Mouse (Mus musculus): ENCODE data around the gene Tcp11l2. TPM values are rescaled to one million over a fixed set of nuclear protein-coding genes. Genes with fewer than 3 reads are reported as not detected.

Gene Tcp11l2
- polyA plus RNA-seq, 1 experiment from 2014 or later, result 2.8 TPM

DNA sequence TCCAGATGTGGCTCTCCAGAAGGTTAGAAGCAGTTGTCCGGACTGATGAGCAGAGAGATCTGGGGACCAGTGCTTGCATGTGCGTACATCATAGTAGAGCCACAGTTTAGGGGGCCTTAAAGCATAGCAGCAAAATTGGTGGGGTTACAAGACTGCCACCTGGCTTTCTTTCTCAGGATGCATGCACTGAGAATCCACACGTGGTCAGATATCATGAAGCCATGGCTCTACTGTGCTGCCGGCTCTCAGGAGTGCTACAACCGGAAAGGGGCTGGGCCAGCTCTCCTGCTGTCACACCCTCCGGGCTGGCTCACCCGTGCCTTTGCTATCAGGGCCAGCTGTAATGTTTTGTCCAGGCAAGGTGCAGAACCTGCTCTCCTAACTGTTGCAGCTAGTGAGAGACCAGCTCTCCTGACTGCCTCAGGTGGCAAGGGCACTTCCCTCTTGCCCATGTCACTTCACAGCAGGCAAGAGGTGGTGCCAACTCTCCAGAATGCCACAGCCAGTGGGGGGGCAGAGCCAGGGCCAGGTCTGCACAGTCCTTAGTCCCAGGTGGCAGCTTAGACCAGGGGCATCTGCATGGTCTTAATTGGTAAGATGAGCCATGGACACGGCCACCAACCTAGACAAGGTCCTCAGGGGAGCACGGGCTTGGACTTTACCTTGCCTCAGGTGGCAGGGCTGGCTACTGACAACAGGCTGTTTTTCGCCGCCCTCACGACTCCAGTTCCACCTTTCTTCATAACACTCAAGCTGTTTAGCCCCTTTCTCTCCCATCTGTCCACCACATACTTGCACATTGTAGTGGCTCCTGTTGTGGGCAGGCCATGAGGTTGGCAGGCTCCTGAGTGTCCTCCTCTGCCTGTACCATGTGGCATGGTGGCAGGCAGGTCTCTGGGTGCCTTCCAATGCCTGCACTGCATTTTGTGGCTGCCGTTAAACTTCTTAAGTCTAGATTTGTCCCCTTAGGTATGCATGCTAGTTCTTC, 13.6 kb upstream of the Tcp11l2 start:
- no peak overlapping the region for H3K27ac ChIP-seq (replicated peaks)
- no peak for DNase-seq (ENCODE audit: low spot score)
- H3K9me3 ChIP-seq (replicated peaks), result peaks cover 11% of the 10 kb centered on the region
- WGBS, result 73% methylated on average over 13 of the region's 13 CpGs
- peaks cover 7% of the 10 kb centered on the region; the same call in 1 of the 2 replicates for H3K4me1 ChIP-seq
- H3K4me3 ChIP-seq, result no peak overlapping the region
- no peaks in the 10 kb centered on the region for H3K36me3 ChIP-seq
- H3K27me3 ChIP-seq (ENCODE audit: low read depth, poor library complexity, severe bottlenecking), result no peaks in the 10 kb centered on the region

DNA sequence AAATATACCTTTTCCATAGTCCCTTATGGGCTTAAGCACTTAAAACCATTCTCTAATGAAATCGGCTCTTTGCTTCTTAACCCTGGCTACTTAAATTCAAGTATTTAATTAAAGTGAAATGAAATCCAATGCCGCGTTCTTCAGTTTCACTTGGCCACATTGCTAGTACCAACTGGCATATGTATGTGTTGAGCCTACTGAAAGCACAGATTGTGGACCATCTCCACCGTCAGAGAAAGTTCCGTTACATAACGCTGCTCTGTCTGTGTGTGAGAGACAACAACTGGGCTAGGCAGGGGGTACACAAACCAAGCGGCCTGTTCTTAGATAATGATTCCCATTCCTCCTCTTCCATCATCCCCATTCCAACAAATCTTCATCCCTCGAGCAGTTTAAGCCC, 12.0 kb upstream of the Tcp11l2 start:
- H3K36me3 ChIP-seq, result no peaks in the 10 kb centered on the region
- no peak for DNase-seq (ENCODE audit: low spot score)
- H3K27me3 ChIP-seq (ENCODE audit: low read depth, poor library complexity, severe bottlenecking), result no peaks in the 10 kb centered on the region
- H3K4me3 ChIP-seq, result no peak overlapping the region
- WGBS, result 88% methylated on average over 8 of the region's 8 CpGs
- H3K4me1 ChIP-seq, result peaks cover 7% of the 10 kb centered on the region; the same call in 1 of the 2 replicates
- no peak overlapping the region for H3K27ac ChIP-seq (replicated peaks)
- H3K9me3 ChIP-seq (replicated peaks), result no peaks in the 10 kb centered on the region

DNA sequence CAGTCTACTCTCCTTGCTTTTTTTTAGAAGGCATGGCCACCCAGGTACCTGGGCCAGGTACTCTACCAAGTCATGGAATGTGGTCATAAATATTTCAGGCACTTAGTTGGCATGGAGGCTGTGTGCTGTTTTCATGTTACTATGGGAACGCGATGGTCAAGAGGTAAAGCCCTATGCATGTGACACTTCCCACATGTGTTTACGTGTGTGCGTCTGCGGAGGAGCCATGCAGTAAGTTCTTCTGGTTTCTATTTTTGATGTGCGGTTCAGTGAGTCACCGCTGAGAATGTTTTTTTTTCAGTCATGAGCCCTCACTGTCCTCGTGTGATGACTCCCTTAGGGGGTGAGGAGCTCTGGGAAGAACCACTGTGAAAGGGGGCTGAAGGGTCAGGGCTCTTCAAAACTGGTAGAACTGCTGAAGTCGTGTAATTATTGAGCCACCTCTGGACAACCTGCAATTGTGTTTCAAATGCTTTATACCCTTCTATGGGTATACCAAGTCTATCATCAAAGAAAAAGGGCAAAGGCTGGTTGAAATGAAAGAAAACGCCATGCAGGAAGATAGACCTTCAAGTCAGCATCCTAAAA, 5.3 kb upstream of the Tcp11l2 start:
- Histone ChIP-seq H3K27ac (replicated peaks) (no peak overlapping the region), H3K27me3 (ENCODE audit: low read depth, poor library complexity, severe bottlenecking) (no peaks in the 10 kb centered on the region), H3K9me3 (replicated peaks) (no peaks in the 10 kb centered on the region), H3K4me3 (no peak overlapping the region), H3K4me1 (peaks cover 5% of the 10 kb centered on the region; the same call in 1 of the 2 replicates), H3K36me3 (no peaks in the 10 kb centered on the region)
- 88% methylated on average over 10 of the region's 10 CpGs for WGBS
- DNase-seq (ENCODE audit: low spot score), result no peak

DNA sequence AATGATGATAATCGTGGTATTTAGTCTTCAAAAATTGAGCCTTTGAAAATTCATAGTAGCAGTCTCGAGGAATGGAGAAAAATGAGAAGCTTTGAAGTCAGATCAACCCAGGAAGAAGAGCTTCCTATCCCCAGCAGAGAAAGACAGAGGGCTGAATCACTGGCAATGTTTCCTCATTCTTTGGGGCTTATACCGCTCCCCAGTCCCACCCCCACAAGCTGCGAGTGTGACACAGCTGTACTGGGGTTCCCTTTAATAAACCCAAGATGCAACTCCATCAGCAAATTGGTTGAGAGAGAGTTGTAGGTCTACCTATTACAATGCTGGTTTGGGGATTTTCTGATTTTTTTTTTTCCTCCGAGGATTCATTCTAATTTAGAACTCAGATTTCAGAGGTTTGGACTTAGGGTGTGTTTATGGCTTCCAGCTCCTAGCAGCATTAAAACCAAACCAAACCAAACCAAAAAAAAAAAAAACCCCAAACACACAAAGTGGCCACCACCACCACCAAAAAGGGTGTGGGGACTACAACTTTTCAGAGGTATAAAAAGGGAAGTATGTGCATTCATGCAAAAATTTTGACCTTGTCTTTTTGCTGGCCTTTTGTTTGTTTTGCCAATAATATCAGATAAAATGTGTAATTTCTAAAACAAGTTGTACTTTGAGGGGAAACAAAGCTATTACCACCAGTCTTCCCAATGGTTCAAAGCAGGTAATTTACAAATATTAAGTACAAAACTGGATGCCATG, 2.6 kb upstream of the Tcp11l2 start:
- H3K4me3 ChIP-seq, result no peak overlapping the region
- H3K36me3 ChIP-seq, result no peaks in the 10 kb centered on the region
- WGBS, result 78% methylated on average over 5 of the region's 5 CpGs
- peaks cover 20% of the 10 kb centered on the region; the same call in 1 of the 2 replicates for H3K4me1 ChIP-seq
- peaks cover 11% of the 10 kb centered on the region for H3K27me3 ChIP-seq (ENCODE audit: low read depth, poor library complexity, severe bottlenecking)
- no peak for DNase-seq (ENCODE audit: low spot score)
- no peaks in the 10 kb centered on the region for H3K9me3 ChIP-seq (replicated peaks)
- H3K27ac ChIP-seq (replicated peaks), result no peak overlapping the region

DNA sequence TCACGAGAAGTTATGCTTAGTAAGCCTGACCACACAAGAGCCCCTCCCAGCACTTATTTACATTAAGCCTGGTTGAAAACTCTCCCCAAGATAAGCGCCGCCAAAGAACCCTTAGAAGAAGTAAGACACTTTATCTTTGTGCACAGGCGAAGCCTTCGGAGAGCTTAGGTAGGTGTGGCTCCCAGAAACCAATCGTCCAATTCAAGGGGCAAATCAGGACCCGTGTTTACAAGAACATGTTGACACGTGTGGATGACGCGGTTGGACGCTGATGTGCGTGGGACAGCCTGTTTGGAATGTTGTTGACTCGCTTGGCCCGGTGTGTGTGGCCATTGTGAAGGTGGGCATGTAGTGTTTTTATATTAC, 414 bp upstream of the Tcp11l2 start:
- WGBS, result under 1% methylated on average over 14 of the region's 14 CpGs
- peak overlapping the region; percentile 94; the same call in 1 of the 2 replicates for H3K27ac ChIP-seq (replicated peaks)
- H3K4me1 ChIP-seq, result peaks cover 20% of the 10 kb centered on the region; the same call in 1 of the 2 replicates
- H3K27me3 ChIP-seq (ENCODE audit: low read depth, poor library complexity, severe bottlenecking), result peaks cover 17% of the 10 kb centered on the region
- no peaks in the 10 kb centered on the region for H3K9me3 ChIP-seq (replicated peaks)
- peak overlapping the region; percentile 87 for H3K4me3 ChIP-seq
- H3K36me3 ChIP-seq, result no peaks in the 10 kb centered on the region
- DNase-seq (ENCODE audit: low spot score), result no peak

DNA sequence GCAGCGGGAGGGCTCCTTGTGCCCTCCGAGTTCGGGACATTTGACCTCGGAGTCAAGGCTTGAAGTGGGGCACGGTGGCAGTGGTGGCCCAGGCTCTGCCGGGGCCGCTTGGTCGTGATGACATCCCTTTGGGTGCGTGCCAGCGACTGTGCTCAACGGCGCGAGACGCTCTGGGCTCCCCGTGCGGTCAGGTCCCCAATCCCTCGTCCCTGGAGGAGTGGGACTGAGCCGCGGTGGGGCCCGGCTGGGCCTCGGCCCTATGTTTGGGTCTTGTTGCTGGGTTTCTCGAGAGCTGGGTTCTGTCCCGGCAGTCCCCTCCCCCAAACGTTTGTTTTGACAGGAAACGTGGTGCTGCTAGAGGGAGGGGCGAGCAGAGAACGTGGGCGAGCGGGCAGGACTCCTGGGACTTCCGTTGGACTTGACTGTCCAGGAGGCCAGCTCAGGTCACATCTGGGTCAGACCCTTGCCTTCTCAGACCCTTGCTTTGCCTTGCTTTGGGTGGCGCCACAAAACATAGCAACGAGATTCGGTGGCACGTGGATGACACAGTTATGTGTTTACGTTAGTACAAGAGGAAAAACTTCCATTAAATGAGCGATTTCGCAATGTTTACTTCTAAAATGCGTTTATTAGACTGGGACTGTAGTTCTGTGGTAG, 773 bp downstream of the Tcp11l2 start:
- WGBS, result 6% methylated on average over 38 of the region's 38 CpGs
- peak; percentile 58 for DNase-seq (ENCODE audit: low spot score)
- H3K36me3 ChIP-seq, result no peaks in the 10 kb centered on the region

DNA sequence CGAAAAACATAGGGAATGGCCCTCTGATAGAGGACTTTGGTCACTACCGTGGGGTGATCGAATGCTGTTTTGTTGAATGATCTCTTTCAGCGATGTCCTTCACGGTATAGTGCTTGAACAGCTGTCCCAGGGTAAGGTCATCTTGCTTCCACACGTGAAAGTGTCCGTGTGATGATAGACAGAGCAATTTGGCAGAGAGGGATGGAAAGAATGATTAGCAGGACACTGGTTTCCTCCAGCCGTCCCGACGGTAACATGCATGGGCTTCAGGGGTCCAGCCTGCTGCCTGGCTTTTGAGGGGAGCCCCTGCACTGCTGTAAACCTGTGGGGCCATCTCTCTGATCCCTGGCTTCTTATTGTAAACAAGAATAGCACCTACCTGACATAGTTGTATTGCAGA, 2.3 kb downstream of the Tcp11l2 start:
- H3K4me3 ChIP-seq, result no peak overlapping the region
- peaks cover 17% of the 10 kb centered on the region for H3K27me3 ChIP-seq (ENCODE audit: low read depth, poor library complexity, severe bottlenecking)
- no peaks in the 10 kb centered on the region for H3K9me3 ChIP-seq (replicated peaks)
- no peak overlapping the region for H3K27ac ChIP-seq (replicated peaks)
- WGBS, result 85% methylated on average over 10 of the region's 10 CpGs
- peaks cover 20% of the 10 kb centered on the region; the same call in 1 of the 2 replicates for H3K4me1 ChIP-seq
- no peak for DNase-seq (ENCODE audit: low spot score)
- H3K36me3 ChIP-seq, result no peaks in the 10 kb centered on the region

More for the DNA sequence above, 773 bp downstream of the Tcp11l2 start:
- peak overlapping the region; percentile 87 for H3K4me3 ChIP-seq
- H3K27me3 ChIP-seq (ENCODE audit: low read depth, poor library complexity, severe bottlenecking), result peaks cover 17% of the 10 kb centered on the region
- H3K27ac ChIP-seq (replicated peaks), result peak overlapping the region; percentile 94
- H3K4me1 ChIP-seq, result peaks cover 20% of the 10 kb centered on the region; the same call in 1 of the 2 replicates
- no peaks in the 10 kb centered on the region for H3K9me3 ChIP-seq (replicated peaks)

DNA sequence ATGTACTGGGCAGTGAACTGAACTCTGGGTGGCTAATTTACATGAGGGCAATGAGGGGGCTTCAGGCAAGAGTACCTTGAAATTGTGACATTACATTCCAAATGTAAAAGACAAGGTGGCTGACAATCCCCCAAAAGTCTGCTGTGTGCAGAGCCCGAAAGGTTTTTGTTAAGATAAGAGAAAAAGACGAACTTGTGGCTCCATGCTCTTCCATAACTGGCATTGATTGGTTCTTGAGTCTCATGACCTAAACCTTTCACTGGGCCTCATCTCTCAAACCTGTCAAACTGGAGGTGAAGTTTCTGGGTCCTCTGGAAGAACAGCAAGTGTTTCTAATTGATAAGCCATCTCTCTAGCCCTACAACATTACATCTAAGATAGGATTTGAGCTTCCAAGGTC, 3.1 kb downstream of the Tcp11l2 start:
- H3K9me3 ChIP-seq (replicated peaks), result no peaks in the 10 kb centered on the region
- H3K27ac ChIP-seq (replicated peaks), result no peak overlapping the region
- WGBS, result 85% methylated on average over 2 of the region's 2 CpGs
- H3K27me3 ChIP-seq (ENCODE audit: low read depth, poor library complexity, severe bottlenecking), result peaks cover 17% of the 10 kb centered on the region
- no peak for DNase-seq (ENCODE audit: low spot score)
- H3K4me3 ChIP-seq, result no peak overlapping the region
- H3K4me1 ChIP-seq, result peaks cover 20% of the 10 kb centered on the region; the same call in 1 of the 2 replicates
- no peaks in the 10 kb centered on the region for H3K36me3 ChIP-seq

DNA sequence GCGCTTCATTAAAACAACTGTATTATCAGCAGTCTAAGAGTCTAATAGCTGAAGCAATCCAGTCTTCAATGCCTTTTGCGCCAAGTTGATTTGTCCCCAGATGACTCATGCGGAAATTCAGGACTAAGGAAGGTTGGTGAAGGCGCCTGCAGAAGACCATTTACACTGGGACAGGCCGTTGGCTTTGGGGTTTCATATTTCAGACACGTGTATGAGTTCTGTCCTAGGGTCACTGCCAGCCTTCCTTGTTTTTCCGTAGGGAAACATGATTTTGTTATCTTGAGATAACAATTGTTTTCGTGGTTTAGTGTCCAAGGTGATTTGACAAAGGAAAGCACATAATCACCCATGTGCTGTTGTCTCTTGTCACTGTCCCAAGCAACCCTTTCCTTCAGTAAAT, 4.8 kb downstream of the Tcp11l2 start:
- H3K36me3 ChIP-seq, result no peaks in the 10 kb centered on the region
- H3K9me3 ChIP-seq (replicated peaks), result no peaks in the 10 kb centered on the region
- no peak overlapping the region for H3K27ac ChIP-seq (replicated peaks)
- H3K27me3 ChIP-seq (ENCODE audit: low read depth, poor library complexity, severe bottlenecking), result peaks cover 17% of the 10 kb centered on the region
- 82% methylated on average over 8 of the region's 8 CpGs for WGBS
- no peak for DNase-seq (ENCODE audit: low spot score)
- peaks cover 15% of the 10 kb centered on the region; the same call in 1 of the 2 replicates for H3K4me1 ChIP-seq
- H3K4me3 ChIP-seq, result no peak overlapping the region

DNA sequence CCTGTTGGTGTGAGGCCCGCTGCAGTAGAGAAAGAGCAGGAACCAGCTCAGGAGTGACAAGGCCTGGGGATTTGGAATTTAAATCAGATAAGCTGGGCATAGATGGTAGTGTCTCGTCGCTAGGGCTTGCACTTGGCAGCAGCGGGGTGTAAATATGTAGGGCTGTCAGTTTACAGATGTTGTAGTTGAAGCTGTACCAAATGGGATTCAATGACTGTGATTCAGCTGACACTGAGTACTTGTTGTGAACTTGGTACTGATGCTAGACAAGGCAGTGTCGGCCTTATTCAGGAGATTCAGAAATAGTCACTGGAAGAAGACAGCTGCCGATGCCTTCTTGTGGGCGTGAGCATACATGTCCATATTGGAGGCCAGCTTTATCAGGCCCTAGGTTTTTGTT, 5.8 kb downstream of the Tcp11l2 start:
- DNase-seq (ENCODE audit: low spot score), result no peak
- Histone ChIP-seq H3K4me3 (no peak overlapping the region), H3K27me3 (ENCODE audit: low read depth, poor library complexity, severe bottlenecking) (peaks cover 17% of the 10 kb centered on the region), H3K9me3 (replicated peaks) (no peaks in the 10 kb centered on the region), H3K27ac (replicated peaks) (no peak overlapping the region), H3K36me3 (no peaks in the 10 kb centered on the region), H3K4me1 (peaks cover 10% of the 10 kb centered on the region; the same call in 1 of the 2 replicates)
- 86% methylated on average over 7 of the region's 7 CpGs for WGBS

DNA sequence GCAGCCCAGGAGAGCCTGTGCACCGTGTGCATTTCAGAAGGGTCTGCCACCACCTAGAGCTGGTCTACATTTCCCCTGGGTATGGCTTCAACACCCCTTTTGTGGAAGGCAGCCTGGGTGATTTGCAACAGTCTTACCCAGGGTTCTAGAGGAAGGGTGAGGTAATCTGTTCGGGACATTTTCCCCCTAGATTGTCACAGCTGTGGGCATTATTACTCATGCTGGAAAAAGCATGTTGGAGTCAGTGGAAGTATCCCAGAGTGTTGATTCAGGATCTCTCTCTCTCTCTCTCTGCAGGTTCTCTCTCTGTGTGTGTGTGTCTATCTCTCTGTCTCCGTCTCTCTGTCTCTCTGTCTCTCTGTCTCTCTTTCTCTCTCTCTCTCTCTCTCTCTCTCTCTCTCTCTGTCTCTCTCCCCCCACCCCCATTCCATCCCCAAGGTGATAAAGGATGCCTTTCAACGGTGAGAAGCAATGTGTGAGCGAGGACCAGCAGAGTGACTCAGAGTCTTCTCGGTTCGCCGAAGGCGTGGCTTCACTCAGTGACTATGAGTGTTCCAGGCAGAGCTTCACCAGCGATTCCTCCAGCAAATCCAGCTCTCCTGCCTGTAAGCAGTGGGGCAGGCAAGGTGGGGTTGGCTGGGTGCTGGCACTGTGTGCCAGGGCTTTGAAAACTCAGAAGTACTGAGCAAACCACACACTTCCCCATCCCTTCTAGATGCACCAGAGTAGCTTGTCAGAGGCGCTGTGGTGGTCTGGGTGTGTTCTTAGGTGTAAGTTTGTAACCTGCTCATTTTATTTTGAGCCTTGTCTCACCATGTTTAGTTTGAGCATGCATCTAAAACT, 8.2 kb downstream of the Tcp11l2 start:
- Histone ChIP-seq H3K27me3 (ENCODE audit: low read depth, poor library complexity, severe bottlenecking) (no peaks in the 10 kb centered on the region), H3K4me1 (no peaks in the 10 kb centered on the region), H3K9me3 (replicated peaks) (no peaks in the 10 kb centered on the region), H3K27ac (replicated peaks) (no peak overlapping the region), H3K4me3 (no peak overlapping the region), H3K36me3 (no peaks in the 10 kb centered on the region)
- 68% methylated on average over 11 of the region's 11 CpGs for WGBS
- DNase-seq (ENCODE audit: low spot score), result no peak

Measured in midbrain, embryonic 10.5 days (tissue).